Mouse (Mus musculus): Measurements from ENCODE around the gene Isl1.

Isl1 gene

DNA sequence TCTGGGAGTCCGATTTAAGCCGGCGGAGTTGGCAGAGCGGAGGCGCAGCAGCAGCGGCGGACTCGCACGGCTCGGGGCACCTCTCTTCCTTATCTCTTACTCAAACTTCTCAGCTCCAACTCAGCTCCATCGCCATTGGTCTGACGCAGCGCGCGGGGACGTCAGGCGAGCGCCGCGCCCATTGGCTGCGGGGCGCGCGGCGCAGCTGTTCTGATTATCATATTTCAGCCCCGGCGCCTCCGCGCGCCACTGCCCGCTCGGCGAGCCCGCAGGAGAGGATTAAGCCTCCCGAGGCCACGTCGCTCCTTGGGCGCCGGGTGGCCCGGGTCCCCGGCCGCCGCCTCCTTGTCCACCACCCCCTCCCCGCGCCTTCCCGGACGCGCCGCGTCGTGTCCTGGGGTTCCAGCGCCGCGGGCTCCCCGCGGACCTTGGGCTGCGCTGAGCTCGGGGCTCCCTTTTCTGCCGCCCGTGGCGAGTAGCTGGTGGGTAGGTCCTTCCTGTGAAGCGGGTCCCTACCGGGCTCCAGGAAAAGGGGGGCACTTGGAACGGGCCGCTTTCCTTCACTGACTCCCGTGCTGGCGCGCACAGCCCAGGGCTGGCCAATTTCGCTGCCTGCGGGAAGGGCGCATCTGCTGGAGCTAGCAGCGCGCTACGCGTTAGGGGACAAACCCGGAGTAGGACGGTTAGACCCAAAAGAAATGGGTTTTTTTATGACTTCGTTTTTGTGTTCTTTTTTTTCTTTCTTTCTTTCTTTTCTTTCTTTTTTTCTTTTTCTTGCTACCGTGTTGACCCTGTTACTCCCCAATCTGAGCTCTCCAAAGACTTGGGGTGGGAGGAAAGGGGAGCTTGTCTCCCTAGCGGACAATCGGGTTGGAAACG, at the start of gene Isl1:
Isl1 (minus strand) TSS at position 106 of the 879 bp plus-strand sequence.
- DNase-seq (ENCODE audit: extremely low spot score, low spot score): peak; percentile 85

DNA sequence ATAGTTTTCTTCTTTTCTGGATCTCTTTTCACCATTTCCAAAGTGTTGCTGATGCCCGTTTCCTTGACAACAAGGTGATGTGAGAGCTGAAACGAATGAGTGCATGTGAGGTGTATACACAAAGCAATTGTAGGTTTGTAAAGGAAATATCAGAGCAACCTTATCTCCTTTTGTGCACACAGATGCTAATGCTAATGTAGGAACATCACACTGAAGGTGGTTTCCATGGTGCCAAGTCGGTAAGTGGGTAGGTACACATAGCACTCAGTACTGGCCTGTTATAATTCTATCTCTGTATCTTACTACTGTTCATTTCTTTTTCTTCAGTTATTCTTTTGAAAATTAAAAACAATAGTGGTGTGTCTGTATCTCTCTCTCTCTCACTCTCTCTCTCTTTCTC, 26.3 kb upstream of the Isl1 start:
- no peak for DNase-seq (ENCODE audit: extremely low spot score, low spot score)

- DNase-seq (ENCODE audit: extremely low spot score, low spot score): peak; percentile 58
Observed at GRCm38 (mm10) chr13:116313636-116314530, 4.4 kb upstream of the Isl1 start.

DNA sequence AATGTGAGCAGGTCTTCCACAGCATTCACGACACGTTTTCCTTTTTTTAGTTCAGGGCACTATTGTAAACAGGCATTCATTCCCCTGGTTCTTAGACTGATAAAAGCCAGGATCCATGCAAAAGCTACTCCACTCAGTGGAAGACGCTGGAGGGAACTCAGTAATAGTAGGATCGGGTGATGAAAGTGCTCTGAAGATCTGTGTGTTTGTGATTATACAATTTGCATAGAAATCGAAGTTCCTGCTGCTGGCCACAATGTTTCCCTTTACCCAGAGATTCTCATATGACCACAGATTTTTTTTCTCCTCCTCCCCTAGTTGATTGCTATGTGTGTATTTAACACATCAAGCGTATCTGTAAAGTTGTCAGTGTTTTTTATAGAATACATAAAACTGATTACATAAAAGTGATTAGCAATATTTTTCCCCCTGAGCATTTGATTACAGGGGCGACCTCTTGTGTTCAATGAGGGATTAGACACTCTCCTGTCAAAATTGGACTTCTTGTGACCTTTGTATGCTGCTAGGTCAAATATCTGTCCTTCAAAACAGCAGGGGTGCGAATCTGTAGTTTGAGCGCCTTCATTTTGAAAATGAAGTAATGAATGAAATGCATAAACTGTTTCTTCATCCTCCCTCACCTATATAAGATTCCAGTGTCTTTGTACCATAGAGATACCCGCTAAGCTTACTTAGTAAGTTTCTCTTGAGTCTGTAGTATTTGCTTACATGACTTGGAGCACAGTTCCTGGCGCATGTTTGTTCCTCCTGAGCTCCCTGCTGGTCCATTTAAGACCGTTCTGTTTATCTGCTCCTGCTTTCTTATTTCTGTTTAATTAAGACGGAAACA, 2.6 kb upstream of the Isl1 start:
- no peak for DNase-seq (ENCODE audit: extremely low spot score, low spot score)

DNA sequence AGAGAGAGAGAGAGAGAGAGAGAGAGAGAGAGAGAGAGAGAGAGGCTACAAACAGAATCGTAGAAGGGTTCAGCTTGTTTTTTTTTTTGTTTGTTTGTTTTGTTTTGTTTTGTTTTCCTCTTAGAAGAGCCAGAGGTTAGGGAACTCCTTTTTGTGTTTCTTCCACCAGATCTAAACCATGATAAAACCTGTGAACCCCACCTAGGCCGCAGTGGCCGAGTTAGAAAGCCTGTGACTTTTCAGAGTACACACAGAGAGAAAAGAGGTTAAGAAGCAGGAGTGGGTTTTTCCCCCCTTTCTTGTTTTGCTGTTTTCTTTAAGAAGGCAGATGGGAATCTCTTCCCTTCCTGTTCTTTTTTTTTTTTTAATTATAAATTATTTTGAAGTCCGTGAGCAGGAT, 1.5 kb upstream of the Isl1 start:
- DNase-seq (ENCODE audit: extremely low spot score, low spot score): no peak

GRCm38 (mm10) chr13:116310463-116310765, 925 bp upstream of the Isl1 start:
- peak; percentile 44 for DNase-seq (ENCODE audit: extremely low spot score, low spot score)

DNA sequence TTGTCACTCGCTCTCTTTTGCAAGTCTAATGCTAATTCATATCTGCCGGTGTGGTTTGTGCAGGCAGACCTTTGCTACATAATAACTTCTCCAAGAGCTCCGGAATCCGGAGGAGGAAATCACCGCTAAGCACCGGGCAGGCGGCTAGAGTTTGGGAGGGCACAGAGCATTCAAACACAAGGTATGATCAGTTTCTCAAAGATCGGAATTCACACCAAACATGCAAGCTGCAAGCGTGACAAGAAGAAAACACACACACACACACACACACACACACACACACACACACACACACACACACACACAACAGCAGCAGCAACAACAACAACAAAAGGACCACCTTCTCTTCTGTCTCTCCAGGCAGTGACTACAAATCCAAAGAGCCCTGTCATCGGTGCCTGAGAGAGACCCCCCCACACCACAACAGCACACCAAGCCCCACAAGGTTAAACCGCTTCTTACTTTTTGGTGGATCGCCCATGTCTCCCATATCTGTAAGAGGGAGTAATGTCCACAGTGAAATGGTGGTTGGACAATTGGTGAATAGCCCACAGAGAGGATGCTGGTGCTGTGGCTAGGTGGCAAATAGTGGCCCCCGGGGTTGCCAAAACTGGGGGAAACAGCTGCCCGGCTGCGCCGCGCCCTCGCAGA, 431 bp downstream of the Isl1 start:
- DNase-seq (ENCODE audit: extremely low spot score, low spot score): peak; percentile 57

- DNase-seq (ENCODE audit: extremely low spot score, low spot score): no peak
Observed at GRCm38 (mm10) chr13:116308121-116308932, 1.2 kb downstream of the Isl1 start.

DNA sequence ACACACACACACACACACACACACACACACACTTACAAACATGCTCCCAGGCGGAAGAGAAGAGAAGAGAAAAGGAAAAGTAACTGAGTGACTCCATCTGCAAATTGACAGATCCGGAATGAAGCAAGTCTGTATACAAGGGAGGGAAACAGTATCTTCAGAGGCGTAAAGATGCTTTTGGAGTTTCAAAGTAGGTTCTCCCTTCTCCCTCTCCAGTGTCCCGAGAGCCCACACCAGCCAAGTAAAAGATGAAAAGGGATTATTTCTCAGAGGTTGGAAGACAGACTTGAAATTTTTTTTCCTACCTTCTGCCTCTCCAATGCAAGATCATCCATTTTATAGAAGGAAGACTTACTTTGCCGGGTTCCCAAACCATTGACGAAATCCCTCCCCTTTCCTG, 2.9 kb downstream of the Isl1 start:
- peak; percentile 38 for DNase-seq (ENCODE audit: extremely low spot score, low spot score)

DNA sequence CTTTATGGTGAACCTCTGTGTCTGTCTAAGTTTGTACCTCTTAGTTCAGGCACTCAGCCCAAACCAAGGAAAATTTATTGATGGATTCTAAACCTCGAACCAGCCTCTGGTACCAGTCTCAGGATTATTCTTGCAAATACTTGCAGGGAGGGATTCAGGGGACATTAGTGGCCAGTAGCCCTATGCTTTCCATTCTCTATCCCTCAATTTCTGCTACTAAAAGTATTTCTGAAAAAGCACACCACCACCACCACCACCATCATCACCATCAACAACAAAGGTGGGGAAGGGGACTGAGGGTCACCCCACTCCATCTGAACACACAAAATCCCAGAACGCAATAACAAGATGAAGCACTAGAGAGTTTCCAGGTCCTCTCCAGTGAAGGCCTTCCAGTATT, 3.8 kb downstream of the Isl1 start:
- peak; percentile 28 for DNase-seq (ENCODE audit: extremely low spot score, low spot score)

DNA sequence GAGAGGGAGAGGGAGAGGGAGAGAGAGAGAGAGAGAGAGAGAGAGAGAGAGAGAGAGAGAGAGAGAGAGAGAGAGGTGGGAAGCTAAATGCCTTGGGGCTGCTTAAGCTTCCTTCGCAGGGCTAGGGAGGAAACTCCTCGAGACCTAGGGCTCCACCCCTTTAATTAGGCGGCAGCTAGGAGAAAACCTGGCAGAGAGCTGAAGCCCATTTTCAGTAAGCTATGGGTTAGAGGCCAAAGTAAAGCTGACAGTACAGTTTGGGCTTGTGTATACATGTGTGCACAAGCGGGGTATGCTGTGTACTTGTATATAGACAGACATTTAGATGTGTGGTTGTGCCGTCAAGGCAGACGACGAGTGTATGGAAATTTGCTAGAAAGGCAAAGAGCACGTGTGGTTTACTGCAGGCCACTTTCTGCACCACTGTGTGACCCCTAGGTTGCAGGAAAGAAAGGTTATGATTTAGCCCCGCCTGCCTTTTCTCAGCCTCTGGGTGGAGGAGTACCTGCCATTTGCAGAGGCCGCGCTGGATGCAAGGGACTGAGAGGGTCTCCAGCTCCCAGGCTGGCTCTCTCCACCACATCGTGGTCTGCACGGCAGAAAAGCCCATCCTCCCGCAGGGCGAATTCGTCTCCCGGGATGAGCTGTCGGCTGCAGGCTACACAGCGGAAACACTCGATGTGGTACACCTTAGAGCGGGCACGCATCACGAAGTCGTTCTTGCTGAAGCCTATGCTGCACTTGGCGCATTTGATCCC, 4.6 kb downstream of the Isl1 start:
- DNase-seq (ENCODE audit: extremely low spot score, low spot score): peak; percentile 59

GRCm38 (mm10) chr13:116303766-116304165, 5.7 kb downstream of the Isl1 start:
- DNase-seq (ENCODE audit: extremely low spot score, low spot score): peak; percentile 46

GRCm38 (mm10) chr13:116302861-116303260, 6.6 kb downstream of the Isl1 start:
- peak; percentile 53 for DNase-seq (ENCODE audit: extremely low spot score, low spot score)

- DNase-seq (ENCODE audit: extremely low spot score, low spot score): no peak
Observed at GRCm38 (mm10) chr13:116301706-116302105, 7.8 kb downstream of the Isl1 start.

- no peak for DNase-seq (ENCODE audit: extremely low spot score, low spot score)
Observed at GRCm38 (mm10) chr13:116299241-116299640, 10.2 kb downstream of the Isl1 start.

DNA sequence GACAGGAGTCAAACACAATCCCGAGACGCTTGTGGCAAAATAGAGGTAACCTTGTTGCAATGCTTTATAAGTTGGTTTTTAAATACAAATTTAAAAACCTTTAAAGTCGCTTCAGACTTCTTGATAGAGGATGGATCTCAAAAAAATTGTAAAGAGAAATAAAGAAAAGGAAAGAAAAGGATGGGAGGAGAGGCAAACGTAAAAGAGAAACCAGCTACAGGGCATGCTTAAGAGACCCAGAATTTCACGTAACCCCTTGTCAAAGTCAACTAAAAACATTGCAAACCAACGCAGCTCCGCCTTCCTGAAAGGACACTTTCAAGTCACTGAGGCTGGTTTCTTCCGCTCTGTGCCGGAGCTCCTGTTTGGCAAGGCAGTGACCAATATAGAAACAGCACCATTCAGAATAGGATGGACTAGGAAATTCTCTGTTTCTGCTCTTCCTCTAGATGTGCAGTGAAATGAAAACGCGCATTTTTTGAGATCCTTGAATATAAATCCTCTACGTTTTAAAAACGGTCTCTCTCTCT, 10.8 kb downstream of the Isl1 start:
- peak; percentile 36 for DNase-seq (ENCODE audit: extremely low spot score, low spot score)

GRCm38 (mm10) chr13:116298001-116298400, 11.5 kb downstream of the Isl1 start:
- DNase-seq (ENCODE audit: extremely low spot score, low spot score): no peak

- DNase-seq (ENCODE audit: extremely low spot score, low spot score): peak; percentile 57
Observed at GRCm38 (mm10) chr13:116297048-116297811, 12.3 kb downstream of the Isl1 start.
